Mouse (Mus musculus) left cerebral cortex, postnatal 25 days (tissue): ENCODE results near the gene Mecr. TPM values are rescaled to one million over a fixed set of nuclear protein-coding genes. Genes with fewer than 3 reads are reported as not detected.

Experiments used
- DNase-seq, 2 experiments: peaks; one replicate each; pipeline ENCODE4 v3.0.0; 2022; ENCODE audit warnings: low spot score in 2 of 2, mixed read lengths in 1 of 2
- intact Hi-C: fragments of 180-260 bp; cut with DNase I; formaldehyde crosslinking; loops from one replicate; pipeline ENCODE4 v1.15.1; 2025
- total RNA-seq, 2 experiments: library from RNA; stranded (reverse); gene quantifications; 2 replicates each; pipeline ENCODE4 v1.2.3; 2021

The Mecr gene
- total RNA-seq, 2 experiments from 2014 or later: 24.8 to 26.2 TPM

- DNase-seq: no peak
Measured at GRCm38 (mm10) chr4:131875242-131875641, 32.0 kb downstream of the Mecr start.

GRCm38 (mm10) chr4:131876836-131877235 is 33.6 kb downstream of the Mecr start:
- intact Hi-C loops: no loop called here
- no peak for DNase-seq

More at GRCm38 (mm10) chr4:131875242-131875641, 32.0 kb downstream of the Mecr start:
- intact Hi-C loops: no loop called here

- DNase-seq: no peak
- intact Hi-C loops: no loop called here
Measured at GRCm38 (mm10) chr4:131879692-131880091, 36.4 kb downstream of the Mecr start.

- DNase-seq: no peak
- intact Hi-C loops: no loop called here
Measured at GRCm38 (mm10) chr4:131881306-131881705, 38.0 kb downstream of the Mecr start.

- DNase-seq: no peak
- intact Hi-C loops: no loop called here
Measured at GRCm38 (mm10) chr4:131883571-131883970, 40.3 kb downstream of the Mecr start.

- intact Hi-C loops: no loop called here
- DNase-seq: no peak
Measured at GRCm38 (mm10) chr4:131885376-131885775, 42.1 kb downstream of the Mecr start.

GRCm38 (mm10) chr4:131888564-131888963 is 45.3 kb downstream of the Mecr start:
- intact Hi-C loops: no loop called here
- DNase-seq: no peak

- intact Hi-C loops: no loop called here
Measured at GRCm38 (mm10) chr4:131890692-131891091, 47.4 kb downstream of the Mecr start.

GRCm38 (mm10) chr4:131897109-131897508 is 53.8 kb downstream of the Mecr start:
- intact Hi-C loops: no loop called here
- DNase-seq: no peak

More at GRCm38 (mm10) chr4:131890692-131891091, 47.4 kb downstream of the Mecr start:
- no peak for DNase-seq

GRCm38 (mm10) chr4:131897787-131898186 is 54.5 kb downstream of the Mecr start:
- intact Hi-C loops: no loop called here
- DNase-seq: no peak

GRCm38 (mm10) chr4:131898503-131899179 is 55.4 kb downstream of the Mecr start:
- intact Hi-C loops: no loop called here
- no peak for DNase-seq

GRCm38 (mm10) chr4:131899180-131899554 is 55.9 kb downstream of the Mecr start:
- DNase-seq: no peak
- intact Hi-C loops: no loop called here

GRCm38 (mm10) chr4:131901090-131901489 is 57.8 kb downstream of the Mecr start:
- DNase-seq: no peak
- intact Hi-C loops: no loop called here

GRCm38 (mm10) chr4:131904478-131904877 is 61.2 kb downstream of the Mecr start:
- intact Hi-C loops: no loop called here
- DNase-seq: peak in 1 of 2 experiments; percentile 49

- intact Hi-C loops: no loop called here
- no peak for DNase-seq
Measured at GRCm38 (mm10) chr4:131906423-131906822, 63.2 kb downstream of the Mecr start.

- intact Hi-C loops: no loop called here
- DNase-seq: no peak
Measured at GRCm38 (mm10) chr4:131907912-131908311, 64.6 kb downstream of the Mecr start.

GRCm38 (mm10) chr4:131910237-131910994 is 67.1 kb downstream of the Mecr start:
- DNase-seq: no peak
- intact Hi-C loops: no loop called here

GRCm38 (mm10) chr4:131911521-131911920 is 68.3 kb downstream of the Mecr start:
- DNase-seq: peak in 1 of 2 experiments; percentile 49
- intact Hi-C loops: no loop called here

GRCm38 (mm10) chr4:131913526-131913925 is 70.3 kb downstream of the Mecr start:
- DNase-seq: peak in 1 of 2 experiments; percentile 68
- intact Hi-C loops: no loop called here

GRCm38 (mm10) chr4:131914046-131914643 is 70.9 kb downstream of the Mecr start:
- intact Hi-C loops: no loop called here
- no peak for DNase-seq
